Mouse (Mus musculus) spleen, adult 2 months (tissue): ENCODE results near the gene Usp35.

Experiments used
- CTCF ChIP-seq: fragments of 200-500 bp; IDR thresholded peaks from 2 replicates; pipeline ENCODE4 v1.5.1; 2011; ENCODE audit warnings: mild to moderate bottlenecking, inconsistent platforms; ENCODE audit not compliant: insufficient read depth, insufficient read length, insufficient replicate concordance; ENCODE audit errors: extremely low read depth
- POLR2A ChIP-seq: fragments of 200-500 bp; IDR thresholded peaks from 2 replicates; pipeline ENCODE4 v1.6.1; 2011; ENCODE audit warnings: low read depth, low read length, inconsistent platforms

GRCm38 (mm10) chr7:97350891-97351290, 19.1 kb upstream of the Usp35 start:
- TF ChIP-seq POLR2A (no peak), CTCF (no peak)
